Mouse (Mus musculus) monocyte, adult 5-6 weeks (primary cell): ENCODE results near the gene Elmsan1. TPM values are rescaled to one million over a fixed set of nuclear protein-coding genes. Genes with fewer than 3 reads are reported as not detected.
"Not testable (repeated sequence)": the region's sequence is repeated elsewhere in the genome, so short reads cannot be mapped to it uniquely, and the experiment has no call there.

Experiments
- ATAC-seq: fragments of 153-309, 156-312 bp; replicated peaks from 2 replicates; pipeline ENCODE4 v1.8.0; 2017; ENCODE audit warnings: mild to moderate bottlenecking; ENCODE audit not compliant: low TSS enrichment, insufficient number of reproducible peaks, severe bottlenecking, poor library complexity, low FRiP score
- total RNA-seq: library from RNA; stranded (forward); fragments of 200-1000, 200-491, 200-594 nt; gene quantifications from 3 replicates; pipeline ENCODE4 v1.2.3, GENCODE M21; 2017

The Elmsan1 gene
- total RNA-seq: 21.6 to 42.4 TPM (median 28.2 TPM) in 3 replicates

GRCm38 (mm10) chr12:84218289-84219120 is at the start of gene Elmsan1:
Gene Elmsan1, minus strand, starts transcription at chr12:84218881.
- no peak for ATAC-seq

- no peak for ATAC-seq
These were observed 48.6 kb upstream of the Elmsan1 start for GRCm38 (mm10) chr12:84267264-84267663.

- no peak for ATAC-seq
These were observed 41.7 kb upstream of the Elmsan1 start for GRCm38 (mm10) chr12:84260363-84260762.

GRCm38 (mm10) chr12:84254886-84255285 is 36.2 kb upstream of the Elmsan1 start:
- no peak for ATAC-seq

GRCm38 (mm10) chr12:84252811-84253210 is 34.1 kb upstream of the Elmsan1 start:
- peak; percentile 54 for ATAC-seq

GRCm38 (mm10) chr12:84249217-84249616 is 30.5 kb upstream of the Elmsan1 start:
- ATAC-seq: peak; percentile 83

- ATAC-seq: peak; percentile 34; the same call in 1 of the 2 replicates
These were observed 27.0 kb upstream of the Elmsan1 start for GRCm38 (mm10) chr12:84245683-84246082.

- ATAC-seq: peak; percentile 87
These were observed 24.5 kb upstream of the Elmsan1 start for GRCm38 (mm10) chr12:84243076-84243770.

GRCm38 (mm10) chr12:84237036-84237435 is 18.4 kb upstream of the Elmsan1 start:
- ATAC-seq: not testable (repeated sequence)

- no peak for ATAC-seq
These were observed 17.5 kb upstream of the Elmsan1 start for GRCm38 (mm10) chr12:84235981-84236752.

GRCm38 (mm10) chr12:84235577-84235976 is 16.9 kb upstream of the Elmsan1 start:
- no peak for ATAC-seq

- ATAC-seq: no peak
These were observed 14.9 kb upstream of the Elmsan1 start for GRCm38 (mm10) chr12:84233488-84234100.

- no peak for ATAC-seq
These were observed 7.6 kb upstream of the Elmsan1 start for GRCm38 (mm10) chr12:84226117-84226840.

- ATAC-seq: peak; percentile 75
These were observed 3.8 kb upstream of the Elmsan1 start for GRCm38 (mm10) chr12:84222405-84222961.

GRCm38 (mm10) chr12:84220951-84221891 is 2.5 kb upstream of the Elmsan1 start:
- ATAC-seq: no peak

GRCm38 (mm10) chr12:84220515-84220914 is 1.8 kb upstream of the Elmsan1 start:
- ATAC-seq: no peak

GRCm38 (mm10) chr12:84219121-84219561 is 460 bp upstream of the Elmsan1 start:
- 0 out of 2 replicates have a peak, but pooled peaks have one; percentile 21 for ATAC-seq
